Mouse (Mus musculus) layer of hippocampus, adult 2 months (tissue): Measurements from ENCODE around the gene Tubb5. TPM values are rescaled to one million over a fixed set of nuclear protein-coding genes. Genes with fewer than 3 reads are reported as not detected.

Source experiments
- DNase-seq, 2 experiments: peaks; one replicate each; pipeline ENCODE4 v3.0.0; 2022; ENCODE audit warnings: low spot score in 2 of 2
- H3K27ac ChIP-seq: fragments of 200-600 bp; 2 replicates; pipeline ENCODE4 v1.8.1; 2022
- H3K4me3 ChIP-seq: fragments of 200-600 bp; 2 replicates; pipeline ENCODE4 v1.8.1; 2022; ENCODE audit warnings: mild to moderate bottlenecking
- CTCF ChIP-seq: fragments of 200-600 bp; conservative IDR thresholded peaks from 2 replicates; pipeline ENCODE4 v1.8.1; 2022; ENCODE audit warnings: antibody characterized with exemption, mild to moderate bottlenecking, moderate library complexity
- total RNA-seq, 2 experiments: library from RNA; stranded (reverse); gene quantifications; 2 replicates each; pipeline ENCODE4 v1.2.3; 2021

Tubb5 gene
- total RNA-seq, 2 experiments from 2014 or later: 355 to 363 TPM

GRCm38 (mm10) chr17:35833894-35834293, 4.2 kb downstream of the Tubb5 start:
- DNase-seq: no peak
- no peak for TF ChIP-seq CTCF
- Histone ChIP-seq H3K27ac (no peak overlapping the region), H3K4me3 (no peak overlapping the region)

GRCm38 (mm10) chr17:35833239-35833751, 4.8 kb downstream of the Tubb5 start:
- no peak overlapping the region for H3K27ac ChIP-seq
- DNase-seq: no peak

GRCm38 (mm10) chr17:35832400-35833238, 5.5 kb downstream of the Tubb5 start:
- no peak for TF ChIP-seq CTCF
- no peak for DNase-seq
- Histone ChIP-seq H3K4me3 (no peak overlapping the region), H3K27ac (no peak overlapping the region)

More at GRCm38 (mm10) chr17:35833239-35833751, 4.8 kb downstream of the Tubb5 start:
- no peak for TF ChIP-seq CTCF
- no peak overlapping the region for H3K4me3 ChIP-seq

DNA sequence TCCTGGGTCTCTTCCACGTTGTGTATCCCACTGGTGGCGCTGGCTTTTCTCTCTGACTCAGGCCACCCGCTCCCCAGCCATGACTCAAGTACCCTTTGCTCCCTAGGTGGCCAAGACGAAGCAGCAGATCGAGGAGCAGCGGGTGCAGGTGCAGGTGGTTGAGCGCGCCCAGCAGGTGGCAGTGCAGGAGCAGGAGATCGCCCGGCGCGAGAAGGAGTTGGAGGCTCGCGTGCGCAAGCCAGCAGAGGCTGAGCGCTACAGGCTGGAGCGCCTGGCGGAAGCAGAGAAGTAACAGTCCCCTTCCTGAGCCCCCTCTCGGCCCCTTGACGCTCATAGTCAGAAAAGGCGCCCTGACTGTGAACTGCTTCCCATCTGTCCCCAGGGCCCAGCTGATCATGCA, 8.4 kb downstream of the Tubb5 start:
- Histone ChIP-seq H3K4me3 (no peak overlapping the region), H3K27ac (no peak overlapping the region)
- peak; percentile 74 to 78 for DNase-seq
- peak; percentile 92 for TF ChIP-seq CTCF

GRCm38 (mm10) chr17:35825109-35825850, 12.8 kb downstream of the Tubb5 start:
- no peak overlapping the region for H3K27ac ChIP-seq
- TF ChIP-seq CTCF: no peak
- no peak for DNase-seq
- no peak overlapping the region for H3K4me3 ChIP-seq

DNA sequence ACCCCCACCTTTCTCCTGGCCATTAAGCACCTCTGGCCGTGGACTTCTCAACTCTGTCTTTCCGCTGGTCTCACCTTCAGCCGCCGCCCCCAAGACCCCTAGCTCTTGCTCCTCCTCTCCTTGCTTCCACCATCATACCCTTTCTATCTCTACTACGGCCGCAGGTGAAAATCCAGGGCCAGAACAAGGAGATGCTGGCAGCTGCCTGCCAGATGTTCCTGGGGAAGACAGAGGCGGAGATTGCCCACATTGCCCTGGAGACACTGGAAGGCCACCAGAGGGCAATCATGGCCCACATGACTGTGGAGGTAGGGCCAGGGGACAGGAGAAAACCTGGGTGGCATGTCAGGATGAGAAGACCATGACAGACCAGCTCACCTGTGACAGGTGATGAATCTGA, 13.7 kb downstream of the Tubb5 start:
- Histone ChIP-seq H3K4me3 (no peak overlapping the region), H3K27ac (0 out of 2 replicates have a peak overlapping the region, but pooled peaks have one; percentile 91)
- DNase-seq: no peak
- peak; percentile 52 for TF ChIP-seq CTCF

- peak within 1 kb of the TSS; percentile 92 for H3K4me3 ChIP-seq
These were observed 14.9 kb downstream of the Tubb5 start, which contains the start of gene Flot1 for GRCm38 (mm10) chr17:35822964-35823937. Gene Flot1, plus strand, starts transcription at chr17:35823230.

DNA sequence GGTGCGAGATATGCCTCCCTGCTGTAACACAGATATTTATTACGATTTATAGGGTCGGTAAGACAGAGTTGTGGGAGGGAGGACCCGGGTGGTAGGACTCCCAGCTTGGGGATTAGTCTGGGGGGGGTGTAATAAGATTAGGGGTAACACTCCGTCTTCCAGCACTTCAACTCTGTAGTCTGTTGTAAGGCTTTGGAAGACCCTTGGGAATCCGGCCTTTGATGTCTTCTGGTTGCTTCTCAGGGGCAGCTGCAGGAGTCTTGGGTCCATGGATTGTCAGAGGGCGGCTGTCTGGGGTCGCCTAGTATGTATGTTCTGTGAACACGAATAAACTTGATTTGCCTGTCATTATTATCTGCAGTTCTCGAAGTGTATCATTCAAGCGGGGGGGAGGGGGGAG, 15.5 kb downstream of the Tubb5 start:
- DNase-seq: no peak
- peak overlapping the region; percentile 92 for H3K4me3 ChIP-seq
- peak overlapping the region; percentile 91 for H3K27ac ChIP-seq
- TF ChIP-seq CTCF: no peak

More at GRCm38 (mm10) chr17:35822964-35823937, 14.9 kb downstream of the Tubb5 start, which contains the start of gene Flot1:
- H3K27ac ChIP-seq: peak within 1 kb of the TSS; percentile 91
- TF ChIP-seq CTCF: no peak
- DNase-seq: peak in 1 of 2 experiments; percentile 68

- Histone ChIP-seq H3K4me3 (peak within 1 kb of the TSS; percentile 92), H3K27ac (peak within 1 kb of the TSS; percentile 91)
- no peak for TF ChIP-seq CTCF
- peak in 1 of 2 experiments; percentile 53 for DNase-seq
These were observed 16.4 kb downstream of the Tubb5 start, which contains the start of gene Ier3 for GRCm38 (mm10) chr17:35821439-35822430. Gene Ier3, plus strand, starts transcription at chr17:35821684.

DNA sequence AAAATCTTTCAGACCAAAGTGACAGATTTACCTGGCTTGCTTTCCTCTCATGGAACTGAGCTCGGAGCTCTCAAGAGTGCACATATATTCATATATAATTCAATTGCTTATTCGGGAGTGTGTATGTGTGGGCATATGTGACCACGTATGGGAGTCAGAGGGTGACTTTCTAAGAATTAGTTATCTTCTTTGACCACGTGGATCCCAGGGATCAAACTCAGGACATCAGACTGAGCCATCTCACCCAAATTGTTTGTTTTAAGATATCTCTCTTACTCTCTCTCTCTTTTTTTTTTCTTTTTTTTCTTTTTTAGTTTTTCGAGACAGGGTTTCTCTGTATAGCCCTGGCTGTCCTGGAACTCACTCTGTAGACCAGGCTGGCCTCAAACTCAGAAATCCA, 18.0 kb downstream of the Tubb5 start:
- DNase-seq: no peak
- Histone ChIP-seq H3K27ac (no peak overlapping the region), H3K4me3 (no peak overlapping the region)
- no peak for TF ChIP-seq CTCF

GRCm38 (mm10) chr17:35817226-35817625, 20.9 kb downstream of the Tubb5 start:
- DNase-seq: no peak
- no peak overlapping the region for H3K4me3 ChIP-seq
- no peak overlapping the region for H3K27ac ChIP-seq
- TF ChIP-seq CTCF: no peak
